Mouse (Mus musculus): ENCODE data around the gene Tcf12. TPM values are rescaled to one million over a fixed set of nuclear protein-coding genes. Genes with fewer than 3 reads are reported as not detected.

Tcf12 gene
- total RNA-seq, 2 experiments from 2014 or later: 50.5 to 54.0 TPM

DNA sequence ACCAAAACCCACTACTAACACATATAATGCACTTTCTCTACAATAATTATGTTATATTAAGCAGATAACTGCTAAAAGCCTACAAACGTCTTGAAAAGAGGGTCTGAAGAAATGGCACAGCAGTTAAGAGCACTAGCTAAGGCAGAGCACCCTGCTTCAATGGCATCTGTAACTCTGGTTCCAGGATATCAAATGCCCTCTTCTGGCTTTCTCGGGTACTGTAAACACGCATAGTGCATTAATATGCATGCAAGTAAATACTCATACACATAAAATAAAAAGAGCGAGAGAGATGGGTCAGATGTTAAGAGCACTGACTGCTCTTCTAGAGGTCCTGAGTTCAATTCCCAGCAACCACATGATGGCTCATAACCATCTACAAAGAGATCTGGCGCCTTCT lies 17.0 kb downstream of the Tcf12 start:
- intact Hi-C loops (cut with DNase I): no loop called here

DNA sequence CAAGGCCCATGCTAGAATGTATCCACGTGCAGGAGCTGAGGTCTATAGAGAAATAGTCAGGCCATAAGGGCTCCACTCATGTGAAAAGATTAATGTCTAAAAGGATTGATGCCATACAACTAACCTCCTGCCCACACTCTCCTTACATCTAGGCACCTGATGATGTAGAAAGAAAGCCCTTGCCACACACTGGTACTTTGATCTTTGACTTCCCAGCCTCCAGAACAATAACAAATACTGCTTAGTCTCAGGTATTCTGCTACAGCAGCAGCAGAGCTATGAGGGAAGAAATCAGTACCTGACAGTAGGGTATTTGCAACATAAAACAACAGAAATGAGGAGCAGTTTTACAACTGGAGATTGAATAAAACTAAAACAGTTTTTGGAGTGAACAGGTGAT lies 19.5 kb downstream of the Tcf12 start:
- intact Hi-C loops (cut with DNase I): no loop called here
- no peak for DNase-seq

More for the DNA sequence above, 17.0 kb downstream of the Tcf12 start:
- DNase-seq: no peak

DNA sequence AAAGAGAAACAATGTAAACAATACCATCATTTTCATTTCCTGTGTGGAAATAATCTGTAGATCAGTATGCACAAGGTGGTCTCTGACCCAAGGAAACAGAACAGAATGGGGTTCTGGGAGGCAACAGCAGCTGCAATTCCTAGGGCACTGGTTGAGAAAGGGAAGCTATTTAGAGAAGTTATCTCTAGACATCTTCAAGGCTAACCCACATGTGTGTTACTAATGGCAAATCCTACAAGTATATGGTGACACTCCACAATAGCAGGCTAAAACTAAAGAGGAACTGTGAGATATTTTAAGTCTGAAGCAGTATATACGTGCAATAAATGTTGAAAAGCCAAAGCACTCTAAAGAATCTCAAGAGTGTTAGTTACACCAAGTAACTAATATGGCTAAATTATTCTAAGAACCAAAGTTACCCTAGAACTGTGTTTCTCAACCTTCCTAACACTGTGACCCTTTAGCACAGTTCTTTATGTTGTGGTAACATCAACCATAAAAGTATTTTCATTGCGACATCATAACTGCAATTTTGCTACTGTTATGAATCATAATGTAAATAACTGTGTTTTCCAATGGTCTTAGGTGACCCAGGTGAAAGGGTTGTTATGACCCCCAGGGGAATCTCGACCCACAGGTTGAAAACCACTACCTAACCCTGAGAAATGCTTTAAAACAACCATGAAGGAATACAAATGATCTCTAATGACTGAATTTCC lies 22.6 kb downstream of the Tcf12 start:
- intact Hi-C loops (cut with DNase I): no loop called here
- no peak for DNase-seq

DNA sequence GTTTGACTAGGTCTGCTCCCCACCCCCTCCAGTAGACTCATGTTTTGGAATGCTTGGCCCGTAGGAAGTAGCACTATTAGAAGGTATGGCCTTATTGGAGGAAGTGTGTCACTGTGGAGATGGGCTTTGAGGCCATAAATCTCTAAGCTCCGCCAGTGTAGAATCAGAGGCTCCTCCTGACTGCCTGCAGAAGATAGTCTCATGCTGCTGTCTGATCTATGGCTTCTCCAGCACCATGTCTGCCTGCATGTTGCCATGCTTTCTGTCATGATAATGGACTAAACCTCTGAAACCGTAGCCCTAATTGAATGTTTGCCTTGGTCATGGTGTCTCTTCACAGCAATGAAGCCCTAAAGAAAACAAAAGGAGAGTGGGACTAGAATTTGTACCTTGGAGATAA lies 26.7 kb downstream of the Tcf12 start:
- intact Hi-C loops (cut with DNase I): no loop called here
- DNase-seq: no peak

DNA sequence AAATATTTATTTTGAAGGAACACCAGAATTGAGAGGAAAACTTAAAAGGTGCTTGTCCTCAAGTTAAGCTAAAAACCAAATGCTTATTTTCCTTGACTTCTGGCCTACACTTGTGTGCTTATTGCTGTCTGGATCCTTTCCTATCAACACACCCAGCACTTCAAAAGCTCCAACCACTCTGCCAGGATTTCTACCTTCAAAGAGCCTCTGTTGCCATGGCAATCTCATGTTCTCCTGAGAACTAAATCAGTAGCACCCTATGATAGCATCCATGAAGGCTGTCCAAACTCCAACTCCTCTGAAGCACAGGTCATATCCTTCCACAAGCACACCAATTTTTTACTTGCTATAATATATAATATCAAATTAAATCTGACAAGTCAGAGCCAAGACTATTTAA lies 27.5 kb downstream of the Tcf12 start:
- intact Hi-C loops (cut with DNase I): no loop called here
- peak in 1 of 2 experiments; percentile 19 for DNase-seq

DNA sequence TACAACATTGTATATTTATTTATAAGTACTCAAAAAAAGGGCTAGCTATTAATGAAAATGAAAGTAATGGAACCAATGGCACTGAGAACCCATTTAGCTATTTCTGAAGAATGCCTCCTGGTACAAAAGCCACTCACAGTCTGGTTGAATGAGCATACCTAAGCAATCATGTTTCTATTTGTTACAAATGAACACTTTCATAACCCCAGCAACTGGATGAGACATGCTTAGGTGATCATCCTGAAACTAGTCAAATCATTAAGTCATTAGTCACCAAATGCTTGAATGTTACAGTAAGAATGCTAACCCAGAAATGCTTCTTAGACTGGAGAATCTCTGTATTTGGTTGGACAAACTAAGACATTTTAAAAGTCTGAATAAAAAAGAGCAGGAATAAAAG lies 35.5 kb downstream of the Tcf12 start:
- no peak for DNase-seq
- intact Hi-C loops (cut with DNase I): no loop called here

DNA sequence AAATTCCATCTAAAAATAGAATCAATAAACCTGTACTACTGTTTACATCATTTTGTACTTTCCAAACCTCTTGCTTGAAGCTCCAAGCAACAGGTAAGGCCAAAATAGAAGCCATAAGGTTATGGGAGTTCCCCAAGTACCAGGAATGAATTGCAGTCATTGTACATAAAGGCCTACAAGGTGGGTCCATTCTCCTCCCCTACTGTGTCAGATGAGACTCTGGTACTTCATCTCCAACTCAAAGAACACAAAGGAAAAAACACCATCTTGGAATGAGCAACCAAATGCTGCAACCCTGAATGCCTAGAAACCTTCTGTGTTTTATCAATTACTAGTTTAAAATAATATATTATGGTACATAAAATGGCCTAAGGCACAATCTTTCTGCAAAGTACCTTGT lies 45.5 kb downstream of the Tcf12 start:
- no peak for DNase-seq
- intact Hi-C loops (cut with DNase I): no loop called here

DNA sequence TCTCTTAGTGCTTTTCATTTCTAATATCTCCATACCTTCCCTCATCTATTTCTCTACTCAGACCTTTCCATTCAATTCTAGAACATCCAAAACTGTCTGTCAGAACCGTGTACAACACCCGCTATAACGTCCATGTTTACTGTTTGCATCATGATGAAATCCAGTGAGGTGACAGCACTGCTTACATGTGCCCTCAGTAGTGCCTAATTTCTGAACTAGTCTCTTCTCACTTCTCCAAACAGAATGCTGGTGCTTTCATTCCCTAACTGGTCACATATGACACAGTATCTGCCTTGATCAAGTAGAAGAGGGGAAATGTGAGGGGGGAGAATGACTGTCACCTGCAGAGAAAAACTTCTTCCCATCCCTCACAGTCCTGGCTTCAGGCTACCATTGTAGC lies 58.5 kb downstream of the Tcf12 start:
- intact Hi-C loops (cut with DNase I): no loop called here

DNA sequence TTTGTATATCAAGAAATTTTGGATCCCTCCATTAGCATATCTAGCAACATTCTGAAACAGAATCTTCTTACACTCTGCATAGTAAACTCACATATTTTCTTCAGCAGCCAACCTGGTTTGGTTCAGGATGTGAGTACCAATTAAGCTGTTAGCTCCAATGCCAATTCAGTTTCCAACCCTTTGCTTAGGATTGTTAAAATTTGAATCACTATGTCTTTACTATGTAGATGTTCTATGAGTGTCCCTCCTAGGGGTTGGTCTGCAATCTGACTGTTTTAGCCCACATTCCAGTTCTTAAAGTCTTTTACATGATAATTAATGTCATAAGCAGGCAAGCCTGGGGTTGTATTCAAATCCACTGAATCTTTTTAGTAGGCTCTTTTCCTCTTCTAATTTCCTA lies 71.5 kb downstream of the Tcf12 start:
- intact Hi-C loops (cut with DNase I): no loop called here
- DNase-seq: no peak

More for the DNA sequence above, 58.5 kb downstream of the Tcf12 start:
- no peak for DNase-seq

DNA sequence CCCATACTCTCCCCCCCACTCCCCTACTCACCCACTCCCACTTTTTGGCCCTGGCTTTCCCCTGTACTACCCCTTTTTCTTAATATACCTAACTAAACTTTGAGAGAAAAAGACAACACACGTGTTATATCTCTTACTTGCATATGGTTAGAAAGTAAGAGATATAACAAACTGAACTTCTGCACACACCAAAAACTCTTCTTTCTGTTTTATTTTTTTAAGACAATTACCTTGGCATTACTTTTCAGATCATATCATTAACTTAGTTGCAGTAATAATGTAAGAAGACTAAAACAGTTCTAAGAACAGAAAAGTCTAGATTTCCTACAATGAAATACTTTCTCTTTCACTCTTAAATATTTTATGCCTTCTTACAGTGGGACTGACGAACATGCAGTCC lies 72.3 kb downstream of the Tcf12 start:
- DNase-seq: no peak
- intact Hi-C loops (cut with DNase I): no loop called here

DNA sequence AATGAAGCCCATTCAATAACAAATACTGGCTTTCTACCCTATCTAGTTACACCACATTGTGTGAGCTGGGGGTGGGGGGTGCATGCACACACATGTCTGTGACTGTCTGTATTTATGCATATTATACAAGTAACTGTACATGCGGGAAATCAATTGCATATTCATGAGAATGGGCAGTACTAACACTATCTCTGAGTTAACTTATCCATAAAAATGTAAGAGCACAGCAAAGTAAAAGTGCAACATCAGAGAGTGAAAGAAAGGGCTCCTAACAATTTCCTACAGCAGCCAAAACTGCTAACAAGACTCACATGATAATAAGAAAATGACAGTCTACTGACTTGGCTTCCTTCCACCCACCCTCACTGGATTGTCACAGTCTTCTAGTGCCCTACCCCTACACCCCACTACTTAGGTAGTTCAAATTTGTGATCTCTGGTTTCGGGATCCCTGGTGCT lies 74.6 kb downstream of the Tcf12 start:
- intact Hi-C loops (cut with DNase I): no loop called here
- no peak for DNase-seq

DNA sequence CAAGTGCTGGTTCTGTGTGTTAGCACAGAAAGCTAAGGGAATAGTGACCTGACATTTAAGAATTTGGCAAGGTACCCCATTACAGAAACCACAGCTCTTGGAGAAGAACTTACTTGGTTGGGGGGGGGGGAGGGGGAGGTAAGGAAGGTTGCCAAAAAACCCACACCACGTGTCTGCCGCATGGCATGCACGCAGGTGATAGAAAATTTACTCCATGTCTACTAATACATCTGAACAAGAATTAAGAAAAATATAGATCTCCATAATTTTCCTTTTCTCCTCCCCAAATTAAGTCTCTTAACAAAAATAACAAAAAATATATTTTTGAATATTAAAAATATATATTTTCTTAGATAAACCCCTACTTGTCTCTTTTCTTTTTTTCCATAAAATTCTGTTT lies 75.4 kb downstream of the Tcf12 start:
- intact Hi-C loops (cut with DNase I): no loop called here
- DNase-seq: no peak

DNA sequence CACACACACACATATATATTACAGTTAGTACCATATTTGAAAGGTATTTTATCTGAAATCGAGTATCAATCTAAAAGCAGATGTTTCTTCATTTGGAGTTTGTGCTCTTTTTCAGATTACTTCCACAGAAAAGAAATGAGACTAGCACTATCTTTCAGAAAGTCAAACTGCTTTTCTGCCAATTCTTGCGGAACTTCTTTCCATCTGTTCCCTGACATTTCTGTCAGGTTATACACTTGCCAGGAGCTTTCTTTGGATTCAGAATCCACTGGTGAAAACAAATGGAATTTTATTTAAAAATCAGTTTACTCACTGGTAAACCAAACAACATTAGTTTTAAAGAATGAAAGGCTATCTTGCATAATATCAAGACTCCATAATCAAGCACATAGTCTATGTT lies 78.4 kb downstream of the Tcf12 start:
- intact Hi-C loops (cut with DNase I): no loop called here
- no peak for DNase-seq

DNA sequence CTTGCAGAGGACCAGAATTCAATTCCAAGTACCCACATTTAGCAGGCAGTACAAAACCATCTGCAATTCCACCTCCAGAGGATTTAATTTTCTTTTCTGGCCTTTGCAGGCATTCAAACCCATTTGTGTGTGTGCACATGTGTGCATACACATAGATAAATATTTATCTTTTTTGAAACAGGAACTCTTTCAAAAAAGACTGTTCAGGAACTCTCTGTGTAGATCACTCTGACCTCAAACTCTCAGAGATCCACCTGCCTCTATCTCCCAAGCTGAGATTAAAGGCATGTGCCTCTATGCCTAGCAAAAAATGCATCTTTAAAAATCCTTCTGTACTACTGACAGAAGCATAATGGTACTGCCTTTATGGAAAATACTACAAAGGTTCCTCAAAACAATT lies 81.4 kb downstream of the Tcf12 start:
- intact Hi-C loops (cut with DNase I): no loop called here
- DNase-seq: no peak

DNA sequence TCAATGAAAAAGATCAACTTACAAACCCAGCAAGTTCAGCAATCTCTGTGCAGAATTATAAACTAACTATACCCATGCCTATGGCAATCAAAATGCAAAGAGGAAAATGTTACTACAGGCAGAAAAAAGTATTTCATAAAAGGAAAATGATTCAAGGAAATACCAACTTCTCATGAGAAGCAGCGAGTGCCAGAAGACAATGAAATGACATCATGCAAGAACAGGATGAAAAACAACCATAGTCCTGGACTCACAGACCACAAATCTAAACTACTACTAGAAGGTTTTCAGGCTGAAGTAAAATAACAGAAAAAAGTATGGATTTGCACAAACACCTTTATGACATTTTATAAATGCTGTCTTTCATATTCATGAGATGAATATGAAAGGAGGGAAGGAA lies 82.1 kb downstream of the Tcf12 start:
- intact Hi-C loops (cut with DNase I): no loop called here
- DNase-seq: no peak

DNA sequence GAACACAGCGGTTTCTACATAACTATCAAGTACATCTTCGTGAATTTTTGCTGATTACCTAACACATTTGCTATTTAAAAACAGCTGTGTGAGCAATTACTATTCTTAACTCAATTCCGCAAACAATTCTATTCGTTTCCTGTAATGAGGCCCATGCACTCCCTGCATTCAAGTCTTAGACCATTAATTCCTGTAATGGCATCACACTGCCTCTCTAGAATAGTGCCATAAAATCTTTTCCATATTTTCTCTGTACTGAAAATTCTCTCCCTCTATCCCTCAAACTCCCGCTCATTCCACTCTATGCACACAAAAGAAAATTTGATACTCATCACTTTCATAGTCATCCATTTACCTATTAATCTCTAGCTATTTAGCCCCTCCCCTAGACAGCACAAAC lies 88.4 kb downstream of the Tcf12 start:
- intact Hi-C loops (cut with DNase I): no loop called here
- no peak for DNase-seq

DNA sequence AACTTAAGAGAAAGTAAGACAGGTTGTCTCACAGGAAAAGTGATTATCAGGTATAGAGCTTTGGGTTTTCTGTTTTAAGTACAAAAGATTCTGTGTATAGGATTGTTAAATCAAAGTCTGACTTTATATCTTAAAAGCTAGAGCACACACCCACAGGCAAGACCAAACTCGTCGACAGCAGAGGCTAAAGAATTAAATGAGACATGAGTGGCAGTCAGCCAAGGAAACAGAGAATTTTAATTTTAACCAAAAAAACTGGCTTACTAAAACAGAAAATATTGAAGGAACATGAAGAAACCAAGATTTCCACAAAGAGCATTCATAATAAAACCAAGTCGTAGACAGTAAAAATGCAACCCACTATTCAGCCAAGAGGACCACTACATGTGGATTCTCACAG lies 90.2 kb downstream of the Tcf12 start:
- no peak for DNase-seq
- intact Hi-C loops (cut with DNase I): no loop called here

DNA sequence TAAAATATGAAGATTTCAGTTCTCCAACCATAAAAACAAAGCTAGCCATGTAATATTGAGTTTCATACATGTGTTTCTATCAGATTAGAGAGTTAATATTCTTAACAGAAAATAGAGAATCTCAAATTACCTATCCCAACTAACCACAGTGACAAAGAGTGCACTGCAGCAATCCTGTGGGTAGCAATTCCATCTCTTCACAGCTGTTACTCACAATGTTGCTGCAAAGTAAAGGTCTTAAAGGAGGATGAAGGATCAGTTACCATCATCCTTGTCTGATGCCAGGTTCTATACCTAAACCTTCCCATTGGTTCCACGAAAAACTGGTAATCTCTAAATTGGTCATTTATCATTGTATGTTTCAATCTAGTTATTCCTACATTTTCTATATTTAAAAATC lies 95.7 kb downstream of the Tcf12 start:
- no peak for DNase-seq
- intact Hi-C loops (cut with DNase I): no loop called here

DNA sequence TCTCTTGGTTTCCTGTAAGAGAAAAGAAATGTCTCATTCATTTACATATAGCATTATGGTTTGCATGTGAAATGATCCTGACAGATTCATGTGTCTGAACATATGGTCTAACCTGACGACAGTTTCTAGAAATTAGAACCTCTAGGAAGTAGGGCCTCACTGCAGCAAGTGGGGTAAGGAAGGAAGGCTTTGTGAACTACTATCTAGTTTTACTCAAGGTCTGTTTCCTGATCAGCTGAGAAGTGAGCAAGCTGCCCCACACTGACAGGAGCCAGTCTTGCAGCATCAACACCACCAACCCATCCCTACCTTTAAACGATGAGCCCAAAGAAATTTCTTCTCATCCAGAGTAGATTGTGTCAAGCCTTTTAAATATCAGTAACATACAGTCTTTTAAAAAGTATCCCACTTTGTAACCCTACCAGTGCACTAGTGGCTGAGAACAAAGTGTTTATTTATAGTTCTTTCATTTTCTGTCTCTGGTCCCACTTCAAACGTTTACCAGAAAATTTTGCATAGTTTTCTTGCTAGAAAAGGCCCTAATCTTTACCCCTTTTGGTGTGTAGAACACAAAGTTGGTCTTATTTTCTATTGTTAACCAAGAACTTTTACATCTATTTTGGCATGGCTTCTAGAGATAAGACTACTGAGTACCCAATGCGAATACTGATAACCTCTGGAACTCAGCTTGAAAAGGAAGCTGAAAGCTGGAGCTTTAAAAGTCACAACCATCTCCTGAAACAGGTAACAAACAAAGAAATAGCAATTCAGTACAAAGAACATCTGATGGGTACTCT lies 96.9 kb downstream of the Tcf12 start:
- intact Hi-C loops (cut with DNase I): no loop called here
- no peak for DNase-seq

DNA sequence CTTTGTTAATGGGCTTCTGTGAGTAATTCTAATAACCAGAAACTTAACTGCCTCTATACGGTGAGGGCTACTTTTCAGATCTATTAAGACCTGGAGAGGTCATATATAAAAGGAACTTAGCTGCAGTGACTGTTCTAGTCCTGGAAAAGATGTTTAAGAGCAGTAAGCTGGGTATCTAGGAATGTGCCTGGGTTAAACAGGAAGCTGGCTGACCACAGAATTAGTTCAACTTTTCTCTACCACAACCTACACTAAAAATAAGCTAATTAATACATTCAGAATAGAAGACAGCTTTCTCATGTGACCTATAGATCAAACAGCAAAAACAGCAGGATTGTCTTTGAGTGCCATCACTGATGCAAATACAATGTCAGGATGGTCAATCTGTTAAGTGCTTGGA lies 98.1 kb downstream of the Tcf12 start:
- intact Hi-C loops (cut with DNase I): no loop called here
- no peak for DNase-seq

DNA sequence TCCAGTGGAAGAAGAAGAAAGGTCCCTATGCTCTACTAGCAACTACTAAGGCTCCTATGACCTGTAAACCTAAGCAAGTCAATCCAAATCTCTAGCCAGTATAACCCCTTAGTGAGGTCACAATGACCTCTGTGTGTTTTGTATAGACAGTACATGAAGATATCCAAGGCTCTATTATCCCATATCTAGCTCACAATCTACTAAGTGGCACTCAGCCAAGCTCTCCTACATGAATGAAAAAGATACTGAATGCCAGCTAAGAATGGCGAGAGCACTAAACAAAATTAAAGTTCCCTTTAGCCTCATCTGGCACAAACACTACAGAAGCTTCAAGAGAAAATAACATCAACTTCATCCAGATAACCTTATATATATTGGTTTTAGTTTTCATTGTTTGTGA lies 103.0 kb downstream of the Tcf12 start:
- no peak for DNase-seq
- intact Hi-C loops (cut with DNase I): no loop called here

DNA sequence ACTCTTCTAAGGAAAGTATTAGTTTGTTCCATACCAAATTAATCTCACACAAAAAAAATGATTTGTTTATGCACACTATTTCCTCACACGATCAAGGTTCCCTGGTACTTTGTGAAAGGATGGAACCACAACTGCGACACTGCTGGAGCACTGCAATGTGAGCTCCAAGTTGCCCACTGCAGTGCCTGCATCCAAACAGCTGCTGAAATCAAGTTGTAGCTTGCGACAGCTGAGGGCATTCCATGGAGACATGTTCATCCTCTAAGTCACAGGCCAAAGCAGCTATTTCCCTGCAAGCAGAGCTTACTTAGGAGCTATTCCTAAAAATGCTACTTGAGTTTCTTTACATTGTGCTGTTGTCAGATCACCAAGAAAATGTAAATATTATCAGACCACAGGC lies 120.5 kb downstream of the Tcf12 start:
- no peak for DNase-seq
- intact Hi-C loops (cut with DNase I): no loop called here
